Mouse (Mus musculus) megakaryocyte, embryonic 14.5 days (primary cell): Measurements from ENCODE around the gene Trabd2b.

Source experiments
- FLI1 ChIP-seq: IDR thresholded peaks from 2 replicates; pipeline ENCODE4 v1.6.1; 2012; ENCODE audit warnings: low read length, inconsistent platforms, mixed read lengths
- GATA1 ChIP-seq: IDR thresholded peaks from 3 replicates; pipeline ENCODE4 v1.6.1; 2012; ENCODE audit warnings: mixed read lengths, low read length, inconsistent platforms, borderline replicate concordance

DNA sequence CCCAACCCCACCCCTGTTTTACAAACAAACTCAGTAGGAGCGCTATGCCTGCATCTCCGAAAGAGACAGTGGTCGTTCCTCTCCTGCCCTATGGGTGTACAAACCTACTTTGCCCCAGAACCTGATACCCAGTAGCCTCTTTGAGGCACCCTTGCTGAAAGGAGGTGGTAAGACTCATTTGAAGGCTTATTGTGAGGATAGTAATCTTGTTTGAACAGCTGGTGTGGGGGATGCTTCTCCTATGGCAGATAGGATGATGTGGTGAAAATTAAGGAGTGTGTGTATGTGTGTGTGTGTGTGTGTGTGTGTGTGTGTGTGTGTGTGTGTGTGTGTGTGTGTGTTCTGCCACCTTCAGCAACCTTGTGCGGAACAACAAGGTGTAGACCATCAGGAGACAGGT is 202.8 kb downstream of the Trabd2b start:
- TF ChIP-seq GATA1 (no peak), FLI1 (no peak)
